Mouse (Mus musculus) hindbrain, embryonic 12.5 days (tissue): Measurements from ENCODE around the gene Scgb2b3. TPM values are rescaled to one million over a fixed set of nuclear protein-coding genes. Genes with fewer than 3 reads are reported as not detected.

ENCODE experiments used
- ATAC-seq: fragments of 200-750 bp; cut with Nextera tagmentation; 2 replicates; pipeline ENCODE4 v1.8.0; 2017; ENCODE audit warnings: moderate TSS enrichment; ENCODE audit not compliant: low FRiP score
- H3K27ac ChIP-seq: fragments of 300-500 bp; sonication (generic); 2 replicates; pipeline ENCODE4 v1.5.1; 2016; ENCODE audit warnings: mild to moderate bottlenecking
- H3K27me3 ChIP-seq: fragments of 300-500 bp; sonication (generic); 2 replicates; pipeline ENCODE4 v1.6.1; 2016; ENCODE audit warnings: mild to moderate bottlenecking
- H3K36me3 ChIP-seq: fragments of 300-500 bp; sonication (generic); 2 replicates; pipeline ENCODE4 v1.6.1; 2016; ENCODE audit warnings: mild to moderate bottlenecking
- H3K4me1 ChIP-seq: fragments of 300-500 bp; sonication (generic); 2 replicates; pipeline ENCODE4 v1.6.1; 2016
- H3K4me2 ChIP-seq: fragments of 300-500 bp; sonication (generic); replicated peaks from 2 replicates; pipeline ENCODE4 v1.6.1; 2016; ENCODE audit warnings: mild to moderate bottlenecking
- H3K4me3 ChIP-seq: fragments of 300-500 bp; sonication (generic); 2 replicates; pipeline ENCODE4 v1.5.1; 2016; ENCODE audit warnings: mild to moderate bottlenecking
- H3K9ac ChIP-seq: fragments of 300-500 bp; sonication (generic); 2 replicates; pipeline ENCODE4 v1.6.1; 2016; ENCODE audit warnings: mild to moderate bottlenecking, moderate library complexity
- H3K9me3 ChIP-seq: fragments of 300-500 bp; sonication (generic); replicated peaks from 2 replicates; pipeline ENCODE4 v1.6.1; 2016; ENCODE audit warnings: mild to moderate bottlenecking
- WGBS: fragments of 180-500 bp; shearing (Covaris S2); methylation state at CpG from one replicate; pipeline ENCODE4 v1.1.7; 2016; 5-methylcytosine and 5-hydroxymethylcytosine counted together
- polyA plus RNA-seq: library from polyadenylated mRNA; unstranded; fragments of >200 nt; fragmentation: Nextera tagmentation; extraction: Ambion mirVana; gene quantifications from 2 replicates; pipeline ENCODE4 v1.2.1, GENCODE M21; 2016

Scgb2b3 gene
- not detected in 2 replicates for polyA plus RNA-seq

- WGBS: 69% methylated on average over 4 of the region's 4 CpGs
- no peak within 1 kb of the TSS for H3K4me2 ChIP-seq
- no peak for ATAC-seq
Observed at GRCm38 (mm10) chr7:31362022-31362560, at the start of gene Scgb2b3. Scgb2b3 (minus strand) TSS chr7:31362072.

GRCm38 (mm10) chr7:31375292-31375691 lies 13.4 kb upstream of the Scgb2b3 start, which contains the start of gene Scgb1b3:
Scgb1b3 (plus strand) TSS chr7:31375592.
- H3K27ac ChIP-seq: no peak within 1 kb of the TSS
- H3K9ac ChIP-seq: no peak within 1 kb of the TSS
- H3K4me1 ChIP-seq: no peaks in the 10 kb centered on the region
- 79% methylated on average over 3 of the region's 3 CpGs for WGBS
- no peaks in the 10 kb centered on the region for H3K36me3 ChIP-seq
- no peaks in the 10 kb centered on the region for H3K27me3 ChIP-seq
- peaks cover 48% of the 10 kb centered on the region for H3K9me3 ChIP-seq
- no peak for ATAC-seq
- no peak within 1 kb of the TSS for H3K4me2 ChIP-seq
- H3K4me3 ChIP-seq: no peak within 1 kb of the TSS

More at GRCm38 (mm10) chr7:31362022-31362560, at the start of gene Scgb2b3:
- Histone ChIP-seq H3K27ac (no peak within 1 kb of the TSS), H3K9ac (no peak within 1 kb of the TSS), H3K9me3 (peaks cover 67% of the 10 kb centered on the region), H3K27me3 (no peaks in the 10 kb centered on the region), H3K4me3 (no peak within 1 kb of the TSS), H3K4me1 (no peaks in the 10 kb centered on the region), H3K36me3 (no peaks in the 10 kb centered on the region)

Other genes with a start within 250 kb of the Scgb2b3 start
- 2.3 and 2.7 TPM in 2 replicates for gene Hpn, start 246.8 kb downstream of the Scgb2b3 start, polyA plus RNA-seq
- gene Scn1b, start 235.1 kb downstream of the Scgb2b3 start, polyA plus RNA-seq: 2.7 and 3.8 TPM in 2 replicates
- gene Gramd1a, start 206.2 kb downstream of the Scgb2b3 start, polyA plus RNA-seq: 185 and 202 TPM in 2 replicates
- gene Scgb2b2, start 71.6 kb downstream of the Scgb2b3 start, polyA plus RNA-seq: not detected in 2 replicates
- gene Scgb1b2, start 70.3 kb downstream of the Scgb2b3 start, polyA plus RNA-seq: not detected in 2 replicates
- not detected in 2 replicates for gene Scgb1b3, start 13.5 kb upstream of the Scgb2b3 start, polyA plus RNA-seq